Mouse (Mus musculus) brain, embryonic 14.5 days (tissue): ENCODE measurements around the gene Ndufc2.

Experiments used
- CTCF ChIP-seq: fragments of 200-500 bp; IDR thresholded peaks from 2 replicates; pipeline ENCODE4 v1.5.1; 2012; ENCODE audit warnings: inconsistent platforms, mild to moderate bottlenecking, moderate library complexity, borderline replicate concordance; ENCODE audit not compliant: insufficient read depth, insufficient read length; ENCODE audit errors: extremely low read depth
- POLR2A ChIP-seq: fragments of 200-500 bp; IDR thresholded peaks from 2 replicates; pipeline ENCODE4 v1.6.1; 2012; ENCODE audit warnings: mild to moderate bottlenecking, inconsistent platforms, borderline replicate concordance; ENCODE audit not compliant: poor library complexity, insufficient read depth, insufficient read length, severe bottlenecking; ENCODE audit errors: extremely low read depth

- TF ChIP-seq POLR2A (no peak), CTCF (no peak)
Observed at GRCm38 (mm10) chr7:97414426-97414825, 14.6 kb downstream of the Ndufc2 start.
